Mouse (Mus musculus): ENCODE data around the gene Adgrg7.

Gene Adgrg7

DNA sequence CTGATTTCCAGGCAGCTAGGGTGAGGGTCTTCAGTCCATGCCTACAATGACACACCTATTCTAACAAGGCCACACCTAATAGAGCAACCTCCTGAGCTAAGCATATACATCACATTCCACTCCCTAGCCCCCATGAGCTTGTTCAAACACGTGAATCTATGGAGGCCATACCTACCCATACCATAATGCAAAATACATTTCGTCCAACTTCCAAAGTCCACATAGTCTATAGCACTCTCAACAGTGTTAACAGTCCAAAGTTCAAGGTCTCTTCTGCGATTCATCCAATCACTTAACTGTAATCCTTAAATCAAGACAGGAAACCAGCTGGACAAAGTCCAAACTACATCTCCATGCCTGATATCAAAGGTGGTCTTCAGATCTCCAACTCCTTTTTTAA, 85.6 kb downstream of the Adgrg7 start:
- DNase-seq (ENCODE audit: low spot score): no peak

- DNase-seq (ENCODE audit: low spot score): no peak
Measured at GRCm38 (mm10) chr16:56705731-56706130, 89.9 kb downstream of the Adgrg7 start.

DNA sequence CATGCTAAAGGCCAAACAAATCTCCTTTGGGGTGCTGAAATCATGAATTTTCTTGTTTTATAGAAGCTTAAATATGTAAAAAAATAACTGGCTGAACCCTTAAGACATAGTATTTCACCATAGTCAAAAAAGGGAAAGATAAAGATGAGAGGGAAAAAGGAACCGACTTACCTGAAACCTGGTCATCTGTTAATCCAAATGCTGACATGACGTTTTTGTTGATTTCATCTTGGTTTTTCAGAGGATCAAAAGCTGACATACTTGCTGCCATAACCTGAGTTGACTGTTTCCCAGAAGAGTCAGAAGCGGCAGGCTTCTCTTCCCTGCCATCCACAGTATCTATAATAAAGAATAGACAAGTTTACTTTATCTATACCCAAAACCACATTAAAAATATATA, 94.8 kb downstream of the Adgrg7 start:
- DNase-seq (ENCODE audit: low spot score): no peak

DNA sequence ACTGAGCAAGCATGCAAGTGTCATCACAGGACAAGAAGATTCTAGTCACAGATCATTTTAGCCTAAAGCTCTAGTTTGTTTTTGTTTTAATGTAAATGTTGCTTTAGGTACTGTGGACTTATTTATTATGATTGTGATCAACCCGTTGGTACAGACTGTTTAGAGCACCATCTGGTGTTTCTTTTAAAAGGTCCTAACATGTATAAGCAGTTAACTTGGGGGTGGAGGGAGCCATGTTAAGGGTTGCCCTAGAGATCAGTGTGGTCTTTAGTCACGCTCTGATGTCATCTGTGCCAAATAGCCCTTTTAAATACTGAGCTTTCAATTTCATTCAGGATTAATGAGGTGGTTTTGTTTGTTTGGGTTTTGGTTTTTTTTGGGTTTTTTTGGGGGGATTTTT, 99.2 kb downstream of the Adgrg7 start:
- DNase-seq (ENCODE audit: low spot score): no peak

DNA sequence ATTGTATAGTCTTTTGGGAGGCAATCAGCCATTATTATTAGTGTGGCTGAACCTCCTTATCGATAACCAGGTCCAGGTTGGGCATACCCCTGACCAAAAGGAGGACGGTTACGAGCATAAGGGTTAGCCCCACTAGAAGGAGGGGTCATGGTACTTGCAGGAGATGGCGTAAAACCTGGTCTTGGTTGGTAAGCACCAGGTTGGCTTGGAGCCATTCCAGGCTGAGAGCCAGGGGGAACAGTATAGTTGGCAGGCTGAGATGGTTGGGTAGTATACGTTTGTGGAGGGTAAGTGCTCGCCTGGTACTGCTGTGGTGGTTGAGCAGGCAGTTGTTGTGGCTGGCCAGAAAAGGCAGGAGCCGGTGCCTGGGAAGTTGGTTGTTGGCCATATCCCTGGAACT, 104.9 kb downstream of the Adgrg7 start:
- DNase-seq (ENCODE audit: low spot score): no peak

DNA sequence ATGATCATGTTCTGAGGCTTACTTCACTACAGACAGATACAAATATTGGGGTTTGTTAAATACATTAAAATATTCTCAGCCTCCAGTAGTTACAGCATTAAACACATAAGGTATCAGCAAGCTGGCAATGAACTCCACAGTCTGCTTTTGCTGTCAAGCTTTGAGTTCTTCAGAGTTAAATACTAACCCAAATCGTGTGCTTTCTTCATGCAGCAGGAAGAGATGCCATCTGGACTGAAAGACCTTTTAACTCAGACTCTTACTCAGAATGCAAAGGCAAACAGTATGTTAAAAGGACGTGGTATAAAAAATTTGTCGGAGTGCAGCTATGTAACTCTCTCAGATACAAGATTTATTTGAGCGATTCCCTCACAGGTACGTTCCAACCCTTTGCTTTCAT, 108.9 kb downstream of the Adgrg7 start:
- DNase-seq (ENCODE audit: low spot score): no peak

GRCm38 (mm10) chr16:56681010-56681645, 114.5 kb downstream of the Adgrg7 start:
- no peak for DNase-seq (ENCODE audit: low spot score)

- DNase-seq (ENCODE audit: low spot score): peak; percentile 44
Measured at GRCm38 (mm10) chr16:56677146-56677545, 118.5 kb downstream of the Adgrg7 start.
